Mouse (Mus musculus): ENCODE measurements around the gene Mfsd11. TPM values are rescaled to one million over a fixed set of nuclear protein-coding genes. Genes with fewer than 3 reads are reported as not detected.

Gene Mfsd11
- polyA plus RNA-seq, 1 experiment from 2014 or later, result 39.0 TPM

- H3K36me3 ChIP-seq (ENCODE audit: control insufficient read depth, insufficient read depth), result peaks cover 32% of the 10 kb centered on the region
- 0 out of 2 replicates have a peak overlapping the region, but pooled peaks have one; percentile 22 for H3K9ac ChIP-seq (ENCODE audit: low read length)
- no peak overlapping the region for H3K4me2 ChIP-seq (ENCODE audit: low read depth, low read length)
- H3K9me3 ChIP-seq (replicated peaks; ENCODE audit: control insufficient read depth, low read length), result no peaks in the 10 kb centered on the region
- WGBS, result 42% methylated on average over 3 of the region's 3 CpGs
- peak; percentile 46; the same call in 1 of the 2 replicates for ATAC-seq (replicated peaks; ENCODE audit: extremely low read depth, insufficient read depth, low FRiP score)
- H3K4me3 ChIP-seq (ENCODE audit: low read length), result no peak overlapping the region
- no peaks in the 10 kb centered on the region for H3K27me3 ChIP-seq (ENCODE audit: control insufficient read depth, insufficient read depth, low read length)
- peak overlapping the region; percentile 68 for H3K27ac ChIP-seq (ENCODE audit: low read length)
- peaks cover 22% of the 10 kb centered on the region for H3K4me1 ChIP-seq (ENCODE audit: control insufficient read depth, insufficient read depth, low read length)
Observed at GRCm38 (mm10) chr11:116868129-116868528, 15.9 kb downstream of the Mfsd11 start.

GRCm38 (mm10) chr11:116869223-116869622 lies 17.0 kb downstream of the Mfsd11 start:
- H3K27ac ChIP-seq (ENCODE audit: low read length), result no peak overlapping the region

DNA sequence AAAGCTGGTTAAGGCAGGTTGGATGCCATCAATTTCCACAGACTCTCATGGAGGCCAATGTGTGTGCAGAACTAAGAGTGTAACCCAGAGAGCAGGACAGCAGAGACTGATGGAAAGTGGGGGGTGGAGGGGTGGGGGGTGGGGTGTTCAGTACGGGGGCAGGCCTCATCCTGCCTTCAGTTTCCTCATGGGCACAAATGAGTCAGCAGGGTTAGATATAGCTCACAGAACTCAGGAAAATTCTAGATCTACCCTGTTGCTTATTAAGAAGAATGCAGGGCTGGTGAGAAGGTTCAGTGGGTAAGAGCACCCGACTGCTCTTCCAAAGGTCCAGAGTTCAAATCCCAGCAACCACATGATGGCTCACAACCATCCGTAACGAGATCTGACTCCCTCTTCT lies 17.4 kb downstream of the Mfsd11 start:
- WGBS, result 66% methylated on average over 4 of the region's 4 CpGs
- no peaks in the 10 kb centered on the region for H3K9me3 ChIP-seq (replicated peaks; ENCODE audit: control insufficient read depth, low read length)
- H3K4me3 ChIP-seq (ENCODE audit: low read length), result no peak overlapping the region
- H3K36me3 ChIP-seq (ENCODE audit: control insufficient read depth, insufficient read depth), result peaks cover 42% of the 10 kb centered on the region
- H3K4me2 ChIP-seq (ENCODE audit: low read depth, low read length), result no peak overlapping the region
- no peaks in the 10 kb centered on the region for H3K27me3 ChIP-seq (ENCODE audit: control insufficient read depth, insufficient read depth, low read length)
- H3K9ac ChIP-seq (ENCODE audit: low read length), result no peak overlapping the region
- H3K4me1 ChIP-seq (ENCODE audit: control insufficient read depth, insufficient read depth, low read length), result peaks cover 12% of the 10 kb centered on the region
- no peak overlapping the region for H3K27ac ChIP-seq (ENCODE audit: low read length)
- ATAC-seq (replicated peaks; ENCODE audit: extremely low read depth, insufficient read depth, low FRiP score), result no peak

More at GRCm38 (mm10) chr11:116869223-116869622, 17.0 kb downstream of the Mfsd11 start:
- ATAC-seq (replicated peaks; ENCODE audit: extremely low read depth, insufficient read depth, low FRiP score), result no peak
- WGBS, result 58% methylated on average over 8 of the region's 8 CpGs
- Histone ChIP-seq H3K9ac (ENCODE audit: low read length) (no peak overlapping the region), H3K4me1 (ENCODE audit: control insufficient read depth, insufficient read depth, low read length) (peaks cover 16% of the 10 kb centered on the region), H3K27me3 (ENCODE audit: control insufficient read depth, insufficient read depth, low read length) (no peaks in the 10 kb centered on the region), H3K36me3 (ENCODE audit: control insufficient read depth, insufficient read depth) (peaks cover 38% of the 10 kb centered on the region), H3K4me2 (ENCODE audit: low read depth, low read length) (no peak overlapping the region), H3K4me3 (ENCODE audit: low read length) (no peak overlapping the region), H3K9me3 (replicated peaks; ENCODE audit: control insufficient read depth, low read length) (no peaks in the 10 kb centered on the region)

GRCm38 (mm10) chr11:116871538-116871937 lies 19.3 kb downstream of the Mfsd11 start:
- Histone ChIP-seq H3K4me3 (ENCODE audit: low read length) (no peak overlapping the region), H3K4me1 (ENCODE audit: control insufficient read depth, insufficient read depth, low read length) (peaks cover 10% of the 10 kb centered on the region), H3K27me3 (ENCODE audit: control insufficient read depth, insufficient read depth, low read length) (no peaks in the 10 kb centered on the region), H3K9ac (ENCODE audit: low read length) (no peak overlapping the region), H3K9me3 (replicated peaks; ENCODE audit: control insufficient read depth, low read length) (no peaks in the 10 kb centered on the region), H3K4me2 (ENCODE audit: low read depth, low read length) (no peak overlapping the region), H3K27ac (ENCODE audit: low read length) (no peak overlapping the region), H3K36me3 (ENCODE audit: control insufficient read depth, insufficient read depth) (peaks cover 35% of the 10 kb centered on the region)
- WGBS, result 87% methylated on average over 9 of the region's 9 CpGs
- no peak for ATAC-seq (replicated peaks; ENCODE audit: extremely low read depth, insufficient read depth, low FRiP score)

GRCm38 (mm10) chr11:116873987-116874386 lies 21.7 kb downstream of the Mfsd11 start:
- H3K27ac ChIP-seq (ENCODE audit: low read length), result no peak overlapping the region
- peaks cover 32% of the 10 kb centered on the region for H3K36me3 ChIP-seq (ENCODE audit: control insufficient read depth, insufficient read depth)
- no peaks in the 10 kb centered on the region for H3K27me3 ChIP-seq (ENCODE audit: control insufficient read depth, insufficient read depth, low read length)
- no peak overlapping the region for H3K9ac ChIP-seq (ENCODE audit: low read length)
- ATAC-seq (replicated peaks; ENCODE audit: extremely low read depth, insufficient read depth, low FRiP score), result no peak
- WGBS, result 92% methylated on average over 20 of the region's 20 CpGs
- H3K9me3 ChIP-seq (replicated peaks; ENCODE audit: control insufficient read depth, low read length), result no peaks in the 10 kb centered on the region
- no peak overlapping the region for H3K4me3 ChIP-seq (ENCODE audit: low read length)
- H3K4me1 ChIP-seq (ENCODE audit: control insufficient read depth, insufficient read depth, low read length), result no peaks in the 10 kb centered on the region
- H3K4me2 ChIP-seq (ENCODE audit: low read depth, low read length), result no peak overlapping the region

GRCm38 (mm10) chr11:116878454-116878853 lies 26.2 kb downstream of the Mfsd11 start:
- H3K27ac ChIP-seq (ENCODE audit: low read length), result no peak overlapping the region
- no peak for ATAC-seq (replicated peaks; ENCODE audit: extremely low read depth, insufficient read depth, low FRiP score)
- H3K9me3 ChIP-seq (replicated peaks; ENCODE audit: control insufficient read depth, low read length), result no peaks in the 10 kb centered on the region
- H3K4me1 ChIP-seq (ENCODE audit: control insufficient read depth, insufficient read depth, low read length), result no peaks in the 10 kb centered on the region
- 90% methylated on average over 8 of the region's 8 CpGs for WGBS
- H3K9ac ChIP-seq (ENCODE audit: low read length), result no peak overlapping the region
- H3K36me3 ChIP-seq (ENCODE audit: control insufficient read depth, insufficient read depth), result peaks cover 15% of the 10 kb centered on the region
- H3K27me3 ChIP-seq (ENCODE audit: control insufficient read depth, insufficient read depth, low read length), result no peaks in the 10 kb centered on the region
- no peak overlapping the region for H3K4me3 ChIP-seq (ENCODE audit: low read length)
- no peak overlapping the region for H3K4me2 ChIP-seq (ENCODE audit: low read depth, low read length)

- Histone ChIP-seq H3K36me3 (ENCODE audit: control insufficient read depth, insufficient read depth) (0 out of 2 replicates have a peak, but pooled peaks cover under 1% of the 10 kb centered on the region), H3K27ac (ENCODE audit: low read length) (no peak overlapping the region), H3K9ac (ENCODE audit: low read length) (no peak overlapping the region), H3K4me1 (ENCODE audit: control insufficient read depth, insufficient read depth, low read length) (0 out of 2 replicates have a peak, but pooled peaks cover 4% of the 10 kb centered on the region), H3K4me3 (ENCODE audit: low read length) (no peak overlapping the region), H3K9me3 (replicated peaks; ENCODE audit: control insufficient read depth, low read length) (no peaks in the 10 kb centered on the region), H3K27me3 (ENCODE audit: control insufficient read depth, insufficient read depth, low read length) (no peaks in the 10 kb centered on the region), H3K4me2 (ENCODE audit: low read depth, low read length) (no peak overlapping the region)
- WGBS, result 60% methylated on average over 7 of the region's 7 CpGs
- ATAC-seq (replicated peaks; ENCODE audit: extremely low read depth, insufficient read depth, low FRiP score), result no peak
Observed at GRCm38 (mm10) chr11:116880839-116881238, 28.6 kb downstream of the Mfsd11 start.

- no peak overlapping the region for H3K27ac ChIP-seq (ENCODE audit: low read length)
- no peaks in the 10 kb centered on the region for H3K27me3 ChIP-seq (ENCODE audit: control insufficient read depth, insufficient read depth, low read length)
- no peak for ATAC-seq (replicated peaks; ENCODE audit: extremely low read depth, insufficient read depth, low FRiP score)
- no peaks in the 10 kb centered on the region for H3K9me3 ChIP-seq (replicated peaks; ENCODE audit: control insufficient read depth, low read length)
- WGBS, result 78% methylated on average over 5 of the region's 5 CpGs
- no peaks in the 10 kb centered on the region for H3K36me3 ChIP-seq (ENCODE audit: control insufficient read depth, insufficient read depth)
- H3K4me2 ChIP-seq (ENCODE audit: low read depth, low read length), result no peak overlapping the region
- no peak overlapping the region for H3K4me3 ChIP-seq (ENCODE audit: low read length)
- no peak overlapping the region for H3K9ac ChIP-seq (ENCODE audit: low read length)
- H3K4me1 ChIP-seq (ENCODE audit: control insufficient read depth, insufficient read depth, low read length), result 0 out of 2 replicates have a peak, but pooled peaks cover 4% of the 10 kb centered on the region
Observed at GRCm38 (mm10) chr11:116881440-116881839, 29.2 kb downstream of the Mfsd11 start.

- no peaks in the 10 kb centered on the region for H3K27me3 ChIP-seq (ENCODE audit: control insufficient read depth, insufficient read depth, low read length)
- H3K27ac ChIP-seq (ENCODE audit: low read length), result no peak overlapping the region
- no peak for ATAC-seq (replicated peaks; ENCODE audit: extremely low read depth, insufficient read depth, low FRiP score)
- H3K36me3 ChIP-seq (ENCODE audit: control insufficient read depth, insufficient read depth), result no peaks in the 10 kb centered on the region
- no peaks in the 10 kb centered on the region for H3K9me3 ChIP-seq (replicated peaks; ENCODE audit: control insufficient read depth, low read length)
- H3K4me2 ChIP-seq (ENCODE audit: low read depth, low read length), result no peak overlapping the region
- 0 out of 2 replicates have a peak, but pooled peaks cover 4% of the 10 kb centered on the region for H3K4me1 ChIP-seq (ENCODE audit: control insufficient read depth, insufficient read depth, low read length)
- no peak overlapping the region for H3K9ac ChIP-seq (ENCODE audit: low read length)
- WGBS, result 78% methylated on average over 10 of the region's 10 CpGs
- H3K4me3 ChIP-seq (ENCODE audit: low read length), result no peak overlapping the region
Observed at GRCm38 (mm10) chr11:116882446-116882845, 30.2 kb downstream of the Mfsd11 start.

All from heart, embryonic 16.5 days (tissue).